Mouse (Mus musculus) liver, embryonic 18 days (tissue): ENCODE measurements around the gene Kat2a. TPM values are rescaled to one million over a fixed set of nuclear protein-coding genes. Genes with fewer than 3 reads are reported as not detected.

Source experiments
- polyA plus RNA-seq: library from polyadenylated mRNA; depleted of rRNA; stranded (reverse); fragments of >200 nt; gene quantifications from 2 replicates; pipeline ENCODE4 v1.2.3, GENCODE M21; 2012; rRNA removed

Kat2a gene
- 12.1 and 14.0 TPM in 2 replicates for polyA plus RNA-seq

DNA sequence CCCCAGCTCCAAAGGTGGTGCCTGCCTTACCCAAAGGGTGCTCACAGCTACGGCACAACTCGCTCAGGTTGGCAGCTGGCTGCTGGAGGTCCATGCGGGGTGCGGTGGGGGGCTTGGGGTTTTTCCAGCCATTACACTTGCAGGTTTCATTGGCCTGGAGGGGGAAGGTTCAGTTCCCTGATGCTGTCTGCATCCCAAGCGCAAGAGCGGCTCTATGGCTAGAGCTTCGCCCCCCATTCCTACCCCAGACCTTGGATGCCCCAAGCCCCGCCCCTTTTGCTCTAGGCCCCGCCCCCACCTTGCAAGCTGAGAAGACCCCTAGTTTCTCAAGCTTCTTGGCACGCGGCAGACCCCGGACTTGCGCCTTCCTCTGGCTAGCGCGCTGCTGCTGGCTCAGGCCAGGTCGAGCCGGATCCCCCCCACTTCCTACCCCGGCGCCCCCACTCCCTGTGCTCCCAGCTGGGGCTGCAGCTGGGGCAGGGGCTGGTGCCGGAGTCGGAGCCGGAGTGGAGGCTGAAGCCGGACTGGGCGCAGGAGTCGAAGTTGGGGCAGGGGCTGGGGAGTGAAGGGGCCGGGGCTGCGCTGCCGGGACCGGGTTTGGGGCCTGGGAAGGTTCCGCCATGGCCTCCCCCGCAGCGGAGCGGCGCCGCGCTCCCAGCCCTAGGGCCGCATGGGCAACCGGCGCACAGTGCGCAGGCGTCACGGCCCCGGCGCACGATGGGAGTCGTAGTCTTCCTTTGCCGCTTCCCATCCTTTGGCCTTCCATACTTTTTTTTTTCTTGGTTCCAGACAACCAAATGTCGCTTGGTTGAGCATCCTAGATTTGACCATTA is at the start of gene Kat2a:
Gene Kat2a (minus strand): TSS at position 683 of the 833 bp plus-strand sequence.

DNA sequence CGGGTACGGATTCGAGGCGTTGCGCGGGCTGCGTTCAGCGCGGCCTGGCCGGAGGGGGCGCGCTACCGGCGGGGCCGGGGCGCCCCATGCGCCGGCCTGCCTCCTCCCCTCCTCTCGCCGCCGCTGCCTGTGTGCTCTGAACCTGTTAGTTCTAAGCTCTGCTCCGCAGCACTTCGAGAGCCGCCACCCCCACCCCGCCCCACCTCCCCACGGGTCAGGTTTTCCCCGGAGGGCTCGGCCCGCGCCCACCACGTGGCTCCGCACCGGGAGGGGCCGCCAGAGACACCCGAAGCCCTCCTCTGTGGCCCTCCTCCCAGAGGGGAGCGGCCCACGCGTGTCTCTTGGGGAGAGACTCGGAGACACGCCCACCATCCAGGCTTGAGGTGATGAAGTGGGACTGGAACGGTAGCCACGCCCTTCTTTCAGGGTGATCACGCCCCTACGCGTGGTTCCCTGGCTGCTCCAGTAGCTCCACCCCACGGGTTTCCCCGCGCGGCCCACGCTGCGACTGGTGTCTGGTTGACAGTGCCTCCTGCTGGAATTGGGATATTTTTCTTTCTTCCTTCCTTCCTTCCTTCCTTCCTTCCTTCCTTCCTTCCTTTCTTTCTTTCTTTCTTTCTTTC is 47.5 kb upstream of the Kat2a start, which contains the start of gene Kcnh4:
Gene Kcnh4 (minus strand): TSS at position 332 of the 623 bp plus-strand sequence.

DNA sequence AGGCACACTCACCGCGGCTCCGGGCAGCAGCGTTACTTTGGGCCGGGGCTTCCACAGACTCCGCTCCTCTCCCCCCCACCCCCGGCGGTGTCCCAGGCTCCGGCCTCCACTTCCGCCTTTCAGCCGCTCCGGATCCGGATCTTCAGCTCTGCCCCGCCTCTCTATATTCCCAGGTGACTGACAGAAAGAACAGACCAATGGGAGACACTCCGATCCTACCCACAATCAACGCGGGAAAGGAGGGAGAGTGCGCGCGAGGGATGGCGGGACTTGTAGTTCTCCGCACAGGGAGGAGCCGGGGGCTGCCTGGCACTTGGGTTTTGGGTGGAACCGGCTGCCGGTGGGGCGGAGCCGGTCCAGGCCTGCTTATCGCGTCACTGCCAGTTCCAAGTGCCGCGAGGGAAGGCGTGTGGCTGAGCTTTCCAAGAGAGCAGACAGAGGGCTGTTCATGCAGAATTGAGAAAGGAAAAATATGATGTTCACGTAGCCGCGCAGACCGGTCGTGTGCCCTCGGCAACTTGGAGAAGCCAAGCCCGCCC is 25.9 kb upstream of the Kat2a start, which contains the start of gene Rab5c:
Gene Rab5c (minus strand): TSS at position 150 of the 539 bp plus-strand sequence.

DNA sequence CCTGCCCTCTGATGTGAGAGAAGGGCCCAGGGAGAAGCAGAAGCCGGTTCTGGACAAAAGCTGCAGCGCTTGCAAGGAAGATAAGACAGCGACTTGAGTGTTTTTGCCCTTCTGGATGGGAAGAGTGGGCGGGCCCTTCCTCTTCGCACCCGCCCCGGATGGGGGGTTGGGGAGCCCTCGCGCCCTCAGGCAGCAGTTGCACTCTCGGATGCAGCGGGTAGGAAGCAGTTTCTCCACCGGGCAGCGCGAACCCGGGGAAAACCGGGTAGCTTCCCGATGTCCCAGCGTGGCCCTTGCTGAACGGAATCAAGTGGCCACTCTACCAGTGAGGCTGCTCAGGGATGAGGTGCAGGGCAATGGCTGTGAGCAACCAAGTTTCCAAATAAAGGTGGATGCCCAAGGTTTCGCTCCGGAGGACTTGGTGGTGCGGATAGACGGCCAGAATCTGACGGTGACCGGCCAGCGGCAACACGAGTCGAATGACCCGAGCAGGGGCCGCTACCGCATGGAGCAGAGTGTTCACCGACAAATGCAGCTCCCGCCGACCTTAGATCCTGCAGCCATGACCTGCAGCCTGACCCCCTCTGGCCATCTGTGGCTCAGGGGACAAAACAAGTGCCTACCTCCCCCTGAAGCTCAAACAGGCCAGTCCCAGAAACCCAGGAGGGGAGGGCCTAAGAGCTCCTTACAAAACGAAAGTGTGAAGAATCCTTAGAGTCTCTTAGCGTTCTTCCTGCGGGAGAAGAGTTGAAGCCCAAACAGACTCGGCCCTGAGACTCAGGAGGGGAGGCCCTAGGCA is 1.7 kb upstream of the Kat2a start, which contains the start of gene Hspb9:
Gene Hspb9 (plus strand): TSS at position 116 of the 799 bp plus-strand sequence.

DNA sequence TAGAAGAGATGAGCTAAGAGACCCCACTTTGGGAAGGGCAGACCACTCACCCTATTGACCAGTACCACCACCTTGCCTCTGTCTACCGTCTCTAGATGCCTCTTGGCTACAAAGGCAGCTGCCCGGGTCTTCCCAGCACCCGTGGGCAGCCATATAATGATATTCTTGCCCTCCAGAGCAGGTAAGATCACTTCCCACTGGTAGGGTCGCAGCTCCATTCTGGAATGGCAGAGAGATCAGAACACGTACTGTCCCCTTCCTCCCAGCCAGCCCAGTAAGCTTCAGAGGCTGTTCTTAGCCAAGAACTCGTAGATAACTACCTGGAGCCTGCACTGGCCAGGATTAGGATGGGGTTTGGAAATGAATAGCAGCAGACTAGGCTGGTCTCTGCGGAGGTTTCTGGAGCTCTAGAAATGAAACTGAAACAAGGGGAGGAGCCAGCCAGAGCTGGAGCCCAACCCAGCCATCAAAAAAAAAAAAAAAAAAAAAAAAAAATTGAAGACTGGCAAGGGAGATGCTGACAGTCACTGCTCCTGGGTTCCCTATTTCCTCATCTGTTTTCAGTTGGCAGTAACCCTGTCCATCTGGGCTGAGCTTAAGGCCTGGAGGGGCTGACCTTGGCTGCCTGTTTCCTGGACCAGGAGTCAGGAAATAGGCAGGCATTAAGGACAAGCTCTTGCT is 8.3 kb downstream of the Kat2a start, which contains the start of gene Dhx58:
Gene Dhx58 (minus strand): TSS at position 421 of the 681 bp plus-strand sequence.

DNA sequence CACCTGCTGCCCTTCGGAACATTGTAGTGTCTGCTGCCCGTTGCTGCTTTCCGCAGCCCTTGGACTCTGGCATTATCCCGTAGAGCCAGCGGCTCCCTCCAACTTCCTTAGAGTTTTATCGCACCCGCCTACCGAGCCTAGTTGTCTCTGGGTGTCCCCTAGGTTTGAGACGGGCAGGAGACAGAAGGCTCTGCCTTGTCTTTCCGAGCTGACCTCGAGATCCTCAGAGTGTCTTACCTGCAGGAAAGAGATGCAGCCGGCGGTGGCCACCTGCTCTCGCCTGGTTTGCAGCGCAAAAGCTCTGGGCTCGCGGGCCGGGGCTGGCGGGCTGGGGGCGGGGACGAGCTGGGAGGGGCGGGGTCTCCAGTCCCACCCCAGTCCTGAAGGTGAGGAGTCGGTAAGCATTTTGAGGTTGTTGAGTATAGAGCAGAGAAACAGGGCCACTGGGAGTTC is 20.1 kb downstream of the Kat2a start, which contains the start of gene Zfp385c:
Gene Zfp385c (minus strand): TSS at position 292 of the 453 bp plus-strand sequence.

Other genes starting within 250 kb of the Kat2a start
- gene Klhl11, start 239.7 kb downstream of the Kat2a start, polyA plus RNA-seq, result 0.80 and 0.84 TPM in 2 replicates
- gene Acly, start 184.5 kb downstream of the Kat2a start, polyA plus RNA-seq, result 62.2 and 100 TPM in 2 replicates
- gene Ttc25, start 166.9 kb downstream of the Kat2a start, polyA plus RNA-seq, result 0.05 and 0.06 TPM in 2 replicates
- gene Cnp, start 137.6 kb downstream of the Kat2a start, polyA plus RNA-seq, result 9.4 and 11.5 TPM in 2 replicates
- 24.7 and 28.6 TPM in 2 replicates for gene Nkiras2, start 93.2 kb downstream of the Kat2a start, polyA plus RNA-seq
- 66.1 and 73.5 TPM in 2 replicates for gene Dnajc7, start 92.3 kb downstream of the Kat2a start, polyA plus RNA-seq
- 0.01 and 0.06 TPM in 2 replicates for gene Zfp385c, start 20.0 kb downstream of the Kat2a start, polyA plus RNA-seq
- 7.3 and 8.9 TPM in 2 replicates for gene Dhx58, start 8.2 kb downstream of the Kat2a start, polyA plus RNA-seq
- not detected in 2 replicates for gene Hspb9, start 1.4 kb upstream of the Kat2a start, polyA plus RNA-seq
- 96.2 and 98.0 TPM in 2 replicates for gene Rab5c, start 25.8 kb upstream of the Kat2a start, polyA plus RNA-seq
- not detected in 2 replicates for gene Kcnh4, start 47.5 kb upstream of the Kat2a start, polyA plus RNA-seq
- gene Hcrt, start 50.5 kb upstream of the Kat2a start, polyA plus RNA-seq, result not detected in 2 replicates
- gene Ghdc, start 58.5 kb upstream of the Kat2a start, polyA plus RNA-seq, result 3.8 and 4.0 TPM in 2 replicates
- gene Stat5b, start 138.3 kb upstream of the Kat2a start, polyA plus RNA-seq, result 13.3 and 16.0 TPM in 2 replicates
- 5.8 and 6.9 TPM in 2 replicates for gene Stat5a, start 146.9 kb upstream of the Kat2a start, polyA plus RNA-seq
- gene Stat3, start 227.1 kb upstream of the Kat2a start, polyA plus RNA-seq, result 33.5 and 39.3 TPM in 2 replicates